Mouse (Mus musculus) CD4-positive helper T cell, adult 2 months (primary cell): ENCODE data around the gene 1810046K07Rik.

Source experiments
- DNase-seq: peaks from one replicate; pipeline ENCODE4 v3.0.0-alpha.2; 2012; ENCODE audit warnings: low read depth, missing footprints, low spot score

1810046K07Rik gene

DNA sequence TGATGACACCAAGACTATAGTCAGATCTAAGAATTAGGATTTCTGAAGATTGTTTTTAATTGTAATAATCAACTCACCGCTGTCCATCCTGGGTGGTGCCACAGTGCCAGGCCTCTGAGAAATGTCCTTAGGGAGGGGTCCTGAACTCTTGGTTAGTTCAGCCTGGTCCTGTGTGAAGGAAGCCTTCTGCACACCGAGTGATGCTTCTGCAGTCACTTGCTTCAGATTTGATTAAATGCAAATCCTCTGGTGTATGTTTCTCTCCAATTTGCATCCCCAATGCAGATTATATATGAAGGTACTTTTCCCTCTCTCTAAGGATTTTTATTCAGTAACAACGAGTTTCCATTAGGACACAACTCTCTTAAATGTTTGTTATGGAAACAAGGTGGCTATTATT, at the start of gene 1810046K07Rik:
Gene 1810046K07Rik (minus strand): TSS at position 187 of the 400 bp plus-strand sequence.
- DNase-seq, result no peak

DNA sequence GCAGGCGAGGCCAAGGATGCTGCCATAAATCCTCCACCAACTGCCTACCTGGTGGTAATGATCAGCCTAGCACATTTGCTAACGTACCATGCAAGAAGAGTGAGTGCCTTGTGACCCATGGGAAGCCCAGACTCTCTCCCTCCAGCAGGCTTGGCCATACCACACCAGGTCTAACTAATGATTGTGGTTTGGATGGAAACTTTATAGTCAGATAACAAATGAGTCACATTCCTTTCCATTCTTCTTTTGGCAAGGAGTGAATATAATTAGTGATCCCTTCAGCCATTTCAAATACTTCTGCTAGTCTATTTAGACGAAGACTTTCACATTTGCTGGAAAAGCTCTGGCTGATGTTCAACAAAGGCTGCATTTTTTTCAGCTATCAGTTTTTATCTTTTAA, 40.8 kb upstream of the 1810046K07Rik start:
- DNase-seq, result no peak

DNA sequence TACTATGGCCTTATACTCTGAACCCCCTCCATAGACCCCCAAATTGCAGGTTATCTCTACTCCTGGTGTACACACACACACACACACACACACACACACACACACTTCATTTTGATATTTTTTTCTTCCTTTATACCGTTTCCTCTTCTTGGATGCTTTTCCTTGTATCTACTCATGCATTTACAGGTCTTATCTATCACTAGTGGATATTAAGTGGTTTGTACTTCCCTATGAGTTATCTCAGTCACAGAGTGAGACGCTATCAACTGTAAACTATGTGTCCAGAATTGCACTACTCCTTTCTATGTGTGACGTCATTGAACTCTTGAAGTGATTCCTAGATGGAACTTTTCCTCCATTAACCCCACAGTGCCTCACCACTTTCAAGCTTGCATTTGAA, 38.4 kb upstream of the 1810046K07Rik start:
- no peak for DNase-seq

DNA sequence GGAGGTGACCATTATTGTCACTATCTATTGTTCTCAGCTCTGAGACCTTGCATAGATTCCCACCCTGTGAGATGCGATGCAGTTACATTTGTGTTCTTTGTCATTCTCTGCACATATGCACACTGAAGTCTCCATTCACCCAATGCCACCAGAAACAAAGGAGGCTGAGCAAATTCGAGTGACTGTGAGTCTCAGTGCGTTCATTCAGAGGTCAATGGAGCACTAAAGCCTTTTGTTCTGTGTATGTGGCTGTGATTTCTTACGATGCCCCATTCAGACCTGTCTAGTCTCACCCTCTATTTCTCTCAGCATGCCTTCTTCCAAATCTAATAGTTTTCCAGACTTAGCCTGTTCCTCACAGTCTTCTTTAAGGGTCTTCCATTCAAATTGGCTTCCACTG, 35.3 kb upstream of the 1810046K07Rik start:
- DNase-seq, result no peak

DNA sequence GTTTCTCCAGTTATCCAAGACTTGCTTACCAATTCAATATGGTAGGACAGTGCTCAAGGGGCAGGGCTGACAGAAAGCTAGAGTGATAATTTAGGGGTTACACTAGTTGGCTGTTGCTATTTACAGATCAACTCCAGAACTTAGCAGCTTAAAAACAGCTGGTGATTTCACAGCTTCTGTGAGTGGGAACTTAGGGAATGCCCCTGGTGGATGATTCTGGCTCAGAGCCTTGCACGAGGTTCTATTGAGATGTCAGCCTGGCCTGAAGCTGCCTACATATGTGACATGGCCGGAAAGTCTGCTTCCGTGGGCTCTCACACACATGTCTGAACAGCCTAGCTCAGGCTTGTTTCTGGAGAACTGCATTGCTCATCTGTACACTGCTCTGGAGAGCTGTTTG, 24.8 kb upstream of the 1810046K07Rik start:
- DNase-seq, result no peak

DNA sequence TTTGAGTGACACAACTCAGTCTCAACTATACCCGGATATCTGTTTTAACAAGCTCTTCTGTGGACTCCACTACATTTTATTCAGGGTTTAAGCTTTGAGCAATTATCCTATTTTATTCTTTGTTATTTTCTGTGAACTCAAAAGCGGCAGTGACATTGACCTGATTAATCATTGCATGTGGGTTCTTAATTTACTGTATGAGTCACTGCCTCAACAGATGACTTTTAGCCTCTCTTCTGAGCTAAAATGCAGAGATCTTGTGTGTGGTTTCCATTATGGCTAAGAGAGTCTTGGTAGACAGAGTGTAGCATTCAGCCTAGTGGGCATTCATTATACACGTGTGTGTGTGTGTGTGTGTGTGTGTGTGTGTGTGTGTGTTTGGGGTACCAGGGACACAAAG, 24.2 kb upstream of the 1810046K07Rik start:
- DNase-seq, result no peak

DNA sequence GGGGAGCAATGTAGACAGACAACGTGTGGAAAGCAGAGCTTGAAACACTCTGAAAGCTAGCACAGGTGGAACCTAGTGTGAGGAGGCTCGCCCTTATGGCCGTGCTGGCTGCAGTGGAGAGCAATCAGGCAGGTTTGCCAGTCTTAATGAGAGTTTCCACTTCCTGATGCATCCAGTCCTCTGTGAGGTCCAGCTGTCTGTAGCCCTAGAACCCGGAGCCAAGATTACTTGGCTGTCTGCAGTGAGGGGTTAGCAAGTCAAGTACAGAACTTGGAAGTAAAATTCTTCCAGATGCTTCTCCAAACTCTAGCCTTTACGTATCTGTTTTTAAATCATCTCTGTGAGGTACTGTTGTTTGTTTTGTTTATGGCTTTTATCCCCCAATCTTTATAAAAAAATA, 20.7 kb upstream of the 1810046K07Rik start:
- no peak for DNase-seq

DNA sequence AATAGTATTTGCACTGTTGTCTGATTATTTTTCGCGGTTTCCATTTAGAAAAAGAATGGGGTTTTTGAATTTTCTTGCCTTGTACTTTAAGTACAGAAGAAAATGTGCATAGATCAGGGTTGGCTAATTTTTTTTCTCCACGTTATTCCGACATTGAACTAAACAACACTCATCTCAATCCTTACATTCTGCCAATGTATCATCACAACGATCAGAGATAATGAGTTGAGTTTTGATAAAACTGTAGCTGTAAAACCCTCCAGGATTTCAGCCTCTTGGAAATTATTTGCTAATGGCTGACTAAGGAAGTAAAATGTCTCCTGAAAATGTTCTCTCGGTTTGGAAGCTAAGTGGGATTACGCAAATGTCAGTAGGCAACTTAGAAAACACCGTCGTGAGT, 17.1 kb upstream of the 1810046K07Rik start:
- no peak for DNase-seq

DNA sequence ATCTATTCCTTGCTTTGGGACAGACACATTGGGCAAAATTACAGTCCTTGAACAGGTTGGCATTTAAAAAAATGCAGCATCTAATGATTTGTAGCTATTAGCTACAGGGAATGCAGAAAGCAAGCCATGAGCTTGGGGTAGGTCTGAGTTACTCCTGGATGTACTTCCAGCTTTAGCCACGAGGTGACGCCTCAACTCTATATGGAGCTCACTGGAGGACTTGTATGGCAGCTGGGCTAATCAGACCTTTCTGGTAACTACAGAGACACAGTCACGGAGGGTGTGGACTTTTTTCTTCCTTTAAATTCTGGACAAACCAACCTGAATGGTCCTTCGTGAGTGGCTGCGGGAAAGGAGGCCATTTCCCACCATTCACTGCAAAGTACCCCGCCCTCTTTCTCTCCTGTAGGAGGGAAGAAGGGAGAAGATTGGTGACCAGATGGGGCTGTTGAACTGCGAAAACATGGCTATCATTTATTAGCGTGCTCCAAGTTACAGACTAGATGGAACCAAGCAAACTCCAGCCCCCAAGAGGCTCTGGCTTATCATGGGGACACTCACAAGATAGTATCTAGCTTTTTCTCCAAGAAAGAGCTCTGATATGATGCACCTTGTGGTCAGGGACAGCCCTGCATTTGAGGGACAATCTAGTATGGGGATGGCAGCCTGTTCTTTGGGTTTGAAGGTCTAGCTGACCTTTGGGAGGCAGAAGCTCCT, 6.7 kb upstream of the 1810046K07Rik start:
- peak; percentile 60 for DNase-seq

DNA sequence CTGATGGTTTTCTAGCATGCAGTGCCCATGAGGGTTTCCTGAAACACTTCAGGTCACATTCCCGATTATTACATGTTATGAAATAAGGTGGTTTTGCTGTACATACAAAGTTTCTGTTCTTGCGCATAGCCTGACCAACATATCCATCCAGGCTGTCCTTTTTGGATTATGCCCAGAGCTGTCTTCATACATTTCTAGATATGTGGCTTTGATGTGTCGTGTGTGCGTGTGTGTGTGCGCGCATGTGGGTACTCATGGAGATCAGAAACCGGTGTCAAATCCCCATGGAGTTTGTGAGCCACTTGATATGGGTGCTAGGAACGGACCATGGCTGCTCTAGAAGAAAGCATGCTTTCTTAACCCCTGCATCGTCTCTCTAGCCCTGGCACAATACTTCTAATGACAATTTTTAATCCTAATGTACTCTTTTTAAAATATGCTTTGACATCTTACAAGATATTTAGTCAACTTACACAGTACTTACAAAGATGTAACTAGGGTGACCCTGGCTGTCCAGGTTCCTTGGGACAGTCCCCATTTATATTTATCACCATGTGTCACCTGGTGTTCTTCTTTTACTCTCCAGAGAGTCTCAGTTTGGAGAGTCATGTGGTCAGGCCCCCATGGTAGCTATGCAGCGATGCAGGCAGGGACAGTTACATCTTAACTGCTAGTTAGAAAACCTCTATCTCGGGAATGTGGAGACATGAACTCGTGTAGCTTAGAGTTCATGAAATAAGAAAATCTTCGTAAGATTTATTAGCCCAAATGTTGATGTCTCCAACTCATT, 2.9 kb upstream of the 1810046K07Rik start:
- DNase-seq, result no peak

DNA sequence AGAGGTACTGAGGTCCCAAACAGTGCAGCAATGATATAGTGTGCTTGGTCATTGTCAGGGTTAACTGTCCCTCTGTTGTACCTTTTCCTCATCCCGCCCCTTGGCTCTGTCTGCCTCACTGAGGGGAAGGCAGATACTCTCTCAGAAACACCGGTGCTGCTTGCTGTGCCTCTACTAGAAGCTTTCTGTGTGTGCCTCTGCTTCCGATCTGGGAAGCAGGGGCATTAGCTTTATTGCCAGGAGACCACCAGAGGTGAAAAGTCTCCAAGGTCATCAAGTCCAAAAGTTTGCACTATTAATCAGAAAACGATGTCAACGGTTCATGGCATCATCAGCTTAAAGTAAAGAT, 1.2 kb downstream of the 1810046K07Rik start:
- DNase-seq, result no peak

DNA sequence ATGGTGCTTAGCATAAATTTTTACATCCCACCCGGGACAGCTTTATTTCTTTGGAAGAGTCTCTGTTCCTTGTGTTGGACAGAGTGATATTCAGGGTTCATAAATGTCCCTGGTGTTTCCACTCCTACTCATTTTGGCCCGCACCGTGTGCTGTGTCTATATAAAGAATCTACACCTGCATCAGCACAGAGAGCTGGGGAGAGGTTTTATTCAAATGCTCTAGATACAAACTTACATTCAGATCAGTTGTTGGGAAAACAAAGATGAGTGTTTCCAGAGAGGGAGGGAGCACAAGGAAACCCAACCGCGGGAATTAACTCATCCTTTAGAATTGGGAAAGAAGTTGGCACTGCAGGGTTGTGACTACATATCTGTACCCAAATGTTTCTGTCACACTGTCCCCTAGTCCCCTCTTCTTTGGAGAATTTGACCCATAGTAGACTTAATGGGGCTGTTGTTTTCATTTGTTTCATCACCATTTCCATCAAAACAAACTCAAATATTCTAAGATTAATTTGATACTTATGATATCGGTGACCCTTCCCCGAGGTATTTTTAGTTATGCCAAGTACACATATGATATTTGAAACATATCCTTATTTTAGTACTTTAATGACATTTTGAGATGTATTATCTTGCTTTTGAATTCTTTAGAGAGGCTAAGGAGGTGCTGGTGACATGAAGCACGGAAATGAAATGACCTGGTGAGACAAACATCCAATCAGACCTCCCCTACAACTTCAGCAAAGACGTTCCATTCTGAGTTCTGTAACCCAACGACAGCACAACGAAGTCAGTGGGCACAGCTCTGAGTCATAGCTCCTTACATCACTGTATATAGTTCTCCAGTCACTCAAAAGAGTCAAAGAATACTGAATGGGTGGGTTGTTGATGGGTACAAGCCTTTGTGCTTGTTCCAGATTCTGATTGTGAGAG, 1.8 kb downstream of the 1810046K07Rik start:
- DNase-seq, result no peak

DNA sequence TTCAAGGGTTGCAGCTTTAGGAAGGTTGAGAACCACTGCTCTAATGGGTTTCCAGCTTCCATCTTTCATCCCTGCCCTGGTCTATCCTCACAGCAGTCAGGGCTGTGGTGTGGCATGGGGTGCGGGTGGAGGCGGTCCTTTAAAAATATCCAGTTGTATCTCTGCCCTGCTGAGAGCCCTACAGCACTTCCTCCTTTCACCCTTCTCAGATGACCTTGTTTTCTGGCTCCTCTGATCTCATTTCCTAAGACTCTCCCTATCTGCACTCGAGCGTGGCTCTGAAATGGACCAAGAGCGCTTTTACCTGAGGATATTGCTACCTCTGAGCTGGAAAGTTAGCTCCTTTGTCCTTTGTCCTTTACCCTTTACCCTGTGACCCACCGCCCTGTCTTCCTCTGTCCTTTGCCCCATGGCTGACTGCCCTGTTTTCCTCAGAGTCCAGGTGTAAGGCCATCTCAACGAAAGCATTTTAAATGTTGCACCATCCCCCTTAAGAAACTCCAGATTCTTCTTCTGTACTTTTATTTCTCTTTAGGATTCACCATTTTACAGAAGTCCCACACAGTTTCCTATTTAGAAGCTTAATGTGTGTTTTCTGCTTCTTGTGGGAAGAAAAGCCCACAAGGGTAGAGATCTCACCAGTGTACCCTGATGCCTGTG, 4.2 kb downstream of the 1810046K07Rik start:
- no peak for DNase-seq

DNA sequence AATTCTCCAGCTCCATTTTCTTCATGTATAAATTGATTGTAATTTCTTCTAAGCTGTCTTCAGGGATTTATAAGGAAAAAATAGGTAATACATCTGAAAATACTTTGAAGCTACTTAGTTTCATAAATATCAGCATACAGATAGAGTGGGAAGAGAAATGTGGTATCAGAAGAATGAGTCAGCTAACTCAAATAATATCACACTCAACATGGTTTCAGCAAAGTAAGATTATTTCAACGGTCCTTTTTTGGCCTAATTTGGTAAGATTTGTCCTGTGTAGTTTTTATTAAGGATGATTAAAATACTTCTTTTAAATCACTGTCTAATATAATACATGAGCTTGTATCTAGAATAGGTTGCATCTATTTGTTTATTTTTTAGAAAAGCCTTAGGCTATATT, 8.6 kb downstream of the 1810046K07Rik start:
- DNase-seq, result no peak

DNA sequence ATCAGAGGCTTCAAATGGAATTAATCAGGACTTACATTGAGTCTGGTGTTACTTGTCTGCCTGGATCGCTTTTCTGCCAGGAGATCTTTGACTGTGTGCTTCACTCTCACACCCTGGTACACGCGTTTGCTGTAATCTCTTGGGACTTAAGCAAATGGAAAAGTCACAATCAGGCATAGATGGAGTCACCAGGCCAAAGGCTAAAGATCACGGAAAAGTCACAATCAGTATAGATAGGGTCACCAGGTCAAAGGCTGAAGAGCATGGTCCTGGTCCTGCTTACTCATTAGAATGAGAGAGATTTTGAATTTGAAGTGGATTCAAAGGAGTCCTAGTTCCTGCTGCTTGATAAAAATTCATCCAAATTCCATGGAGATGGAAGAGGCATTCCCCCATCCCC, 10.5 kb downstream of the 1810046K07Rik start:
- no peak for DNase-seq

DNA sequence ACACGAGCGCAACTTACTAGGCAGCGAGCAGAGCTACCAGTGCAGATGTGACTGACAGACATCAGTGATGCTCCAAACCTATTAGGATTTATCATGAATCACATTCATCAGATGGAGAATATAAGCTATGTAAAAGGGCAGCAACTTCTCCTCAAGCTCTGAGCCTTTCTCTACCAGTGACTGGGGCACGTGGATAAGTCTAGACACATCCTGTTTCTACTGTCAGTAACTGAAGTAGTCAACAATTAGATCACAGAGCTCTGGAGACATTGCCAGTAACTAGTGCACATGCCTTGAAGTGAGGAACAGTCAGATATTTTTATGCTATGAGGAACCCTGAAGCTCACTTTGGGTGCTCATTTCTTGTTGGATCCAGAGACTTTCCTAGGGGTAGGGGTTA, 11.4 kb downstream of the 1810046K07Rik start:
- no peak for DNase-seq

DNA sequence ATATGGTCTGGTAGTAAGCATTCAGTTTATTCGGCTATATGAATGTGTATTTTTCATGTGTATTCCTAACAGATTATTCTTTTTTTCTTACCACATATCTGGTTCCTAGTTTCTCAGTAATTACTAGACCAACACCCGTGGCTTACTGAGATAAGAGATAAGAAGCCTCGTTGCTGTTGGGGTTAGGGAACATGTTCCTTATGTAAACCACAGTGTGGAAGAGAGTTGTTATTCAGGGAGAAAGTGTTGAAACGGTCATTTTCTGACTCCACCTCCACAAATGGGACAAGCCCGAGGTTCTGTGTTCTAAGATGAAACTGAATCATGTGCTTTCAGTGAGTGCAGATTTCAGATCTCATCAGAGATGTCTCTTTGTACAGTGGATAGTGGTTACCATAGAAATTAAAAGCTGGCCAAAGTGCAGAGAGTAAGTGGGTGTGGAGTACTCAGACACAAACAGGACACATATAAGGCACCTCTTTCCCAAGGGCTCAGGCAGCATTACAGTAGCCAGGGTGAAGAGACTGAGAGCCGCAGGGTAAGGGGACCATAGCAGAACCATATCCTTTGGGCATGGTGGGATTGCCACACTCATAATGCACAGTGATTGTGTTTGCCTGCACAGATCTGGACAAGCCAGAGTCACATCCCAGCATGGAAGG, 13.2 kb downstream of the 1810046K07Rik start:
- DNase-seq, result no peak

DNA sequence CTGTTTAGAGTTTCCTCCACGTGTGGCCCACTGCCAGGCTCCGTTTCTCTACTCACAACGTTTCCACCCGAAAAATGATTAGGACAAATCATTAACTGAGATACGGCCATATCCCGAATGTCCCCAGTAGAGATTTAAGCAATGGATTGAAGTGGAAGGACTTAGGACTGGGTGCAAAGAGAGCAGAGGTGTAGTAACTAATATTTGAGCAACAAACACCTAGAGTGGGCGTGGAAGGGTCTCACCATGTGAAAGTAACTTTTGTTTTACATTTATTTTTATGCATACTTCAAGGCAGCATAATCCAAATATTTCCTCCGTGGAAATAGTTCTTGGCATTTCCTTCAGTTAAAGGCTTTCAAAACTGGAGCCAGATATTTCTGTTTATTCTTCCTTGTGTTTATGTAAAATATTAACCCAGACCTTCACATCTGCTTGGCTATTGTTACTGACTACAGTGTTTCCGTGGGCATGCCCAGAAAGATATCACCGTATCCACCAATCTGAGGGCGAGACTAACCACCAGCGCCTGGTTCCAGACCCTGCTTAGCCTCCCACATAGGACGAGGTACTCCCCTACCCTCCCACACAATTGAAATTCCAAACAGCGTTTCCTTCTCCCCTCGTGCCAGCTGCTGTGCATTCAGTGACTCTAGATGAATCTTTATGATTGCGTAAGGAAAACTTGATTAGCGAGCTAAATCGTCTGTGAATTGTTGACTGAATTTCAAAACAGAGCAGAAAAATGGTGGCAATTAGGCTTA, 16.0 kb downstream of the 1810046K07Rik start:
- no peak for DNase-seq

DNA sequence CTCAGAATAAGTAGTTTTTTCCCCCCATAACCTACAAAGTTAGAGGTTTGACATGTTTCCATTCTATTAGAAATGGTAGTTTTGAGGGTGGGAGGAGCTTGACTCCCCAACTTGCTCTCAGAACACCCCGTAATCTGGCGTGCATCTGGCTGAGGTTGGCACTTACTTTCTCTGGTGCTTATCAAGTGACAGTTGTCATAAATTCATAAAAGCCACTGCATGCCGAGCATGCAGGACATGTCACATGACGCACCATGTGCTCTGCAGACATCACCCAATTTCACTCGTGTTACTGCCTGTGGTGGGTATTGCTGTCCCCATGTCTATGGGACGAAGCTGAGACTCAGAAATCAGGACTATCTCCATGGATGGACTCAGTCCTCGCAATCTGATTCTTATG, 18.2 kb downstream of the 1810046K07Rik start:
- DNase-seq, result no peak

DNA sequence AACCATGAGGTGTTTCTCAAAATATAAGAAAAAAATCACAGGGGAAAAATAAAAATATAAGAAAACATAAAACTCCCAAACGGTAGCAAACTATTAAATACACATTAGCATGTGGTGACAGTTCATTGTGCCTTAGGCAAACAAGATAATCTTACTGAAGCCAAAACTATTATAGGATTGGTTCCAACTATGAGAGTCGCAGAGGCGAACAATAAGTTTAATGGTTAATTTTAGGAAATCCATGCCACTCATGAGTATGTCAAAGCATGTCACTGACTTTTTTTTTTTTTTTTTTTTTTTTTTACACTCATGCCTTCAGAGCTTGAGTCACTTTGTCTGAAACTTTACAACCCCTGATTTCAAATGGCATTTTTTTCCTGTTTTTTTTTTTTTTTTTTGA, 22.4 kb downstream of the 1810046K07Rik start:
- DNase-seq, result no peak
